Mouse (Mus musculus) megakaryocyte-erythroid progenitor cell, adult 5-6 weeks (primary cell): ENCODE data around the gene Sgms2. TPM values are rescaled to one million over a fixed set of nuclear protein-coding genes. Genes with fewer than 3 reads are reported as not detected.

Source experiments
- ATAC-seq: replicated peaks from 2 replicates; pipeline ENCODE4 v1.8.0; 2016; ENCODE audit warnings: mild to moderate bottlenecking, inconsistent platforms; ENCODE audit not compliant: severe bottlenecking, poor library complexity, low FRiP score, low TSS enrichment
- total RNA-seq, 2 experiments: library from RNA; stranded (forward) in 1 of 2; stranded (reverse) in 1 of 2; fragments of 200-1000, 215-1000 nt in 1 of 2; fragments of >200 nt in 1 of 2; fragmentation: Nextera tagmentation in 1 of 2; gene quantifications; 2 replicates each; pipeline ENCODE4 v1.2.3; 2014 to 2017

Sgms2 gene
- total RNA-seq (2014; fragmentation: Nextera tagmentation) (0.69 TPM in 1 of 2 replicates, not detected in the other), total RNA-seq (2017) (0.84 TPM in 1 of 2 replicates, not detected in the other)

- no peak for ATAC-seq
Observed at GRCm38 (mm10) chr3:131491361-131491925, at the start of gene Sgms2. Gene Sgms2, minus strand, starts transcription at chr3:131491411.

- ATAC-seq: no peak
Observed at GRCm38 (mm10) chr3:131525229-131525628, 34.0 kb upstream of the Sgms2 start.

- no peak for ATAC-seq
Observed at GRCm38 (mm10) chr3:131524779-131525178, 33.6 kb upstream of the Sgms2 start.

GRCm38 (mm10) chr3:131524210-131524609, 33.0 kb upstream of the Sgms2 start:
- ATAC-seq: no peak

- no peak for ATAC-seq
Observed at GRCm38 (mm10) chr3:131523749-131524148, 32.5 kb upstream of the Sgms2 start.

GRCm38 (mm10) chr3:131522243-131522642, 31.0 kb upstream of the Sgms2 start:
- ATAC-seq: no peak

GRCm38 (mm10) chr3:131521206-131521605, 30.0 kb upstream of the Sgms2 start:
- ATAC-seq: no peak

- no peak for ATAC-seq
Observed at GRCm38 (mm10) chr3:131517756-131518155, 26.5 kb upstream of the Sgms2 start.

- ATAC-seq: no peak
Observed at GRCm38 (mm10) chr3:131516332-131516999, 25.3 kb upstream of the Sgms2 start.

GRCm38 (mm10) chr3:131511616-131512015, 20.4 kb upstream of the Sgms2 start:
- no peak for ATAC-seq

GRCm38 (mm10) chr3:131508024-131508423, 16.8 kb upstream of the Sgms2 start:
- no peak for ATAC-seq

- ATAC-seq: no peak
Observed at GRCm38 (mm10) chr3:131504595-131505223, 13.5 kb upstream of the Sgms2 start.

GRCm38 (mm10) chr3:131501677-131502370, 10.6 kb upstream of the Sgms2 start:
- ATAC-seq: no peak

- no peak for ATAC-seq
Observed at GRCm38 (mm10) chr3:131499651-131500050, 8.4 kb upstream of the Sgms2 start.

- no peak for ATAC-seq
Observed at GRCm38 (mm10) chr3:131496506-131497122, 5.4 kb upstream of the Sgms2 start.

GRCm38 (mm10) chr3:131495076-131495475, 3.9 kb upstream of the Sgms2 start:
- ATAC-seq: no peak

GRCm38 (mm10) chr3:131493194-131493593, 2.0 kb upstream of the Sgms2 start:
- no peak for ATAC-seq

GRCm38 (mm10) chr3:131491980-131492379, 769 bp upstream of the Sgms2 start:
- ATAC-seq: no peak

- ATAC-seq: peak; percentile 61
Observed at GRCm38 (mm10) chr3:131490143-131490908, 885 bp downstream of the Sgms2 start.
